Mouse (Mus musculus): ENCODE results near the gene Slc35e4. TPM values are rescaled to one million over a fixed set of nuclear protein-coding genes. Genes with fewer than 3 reads are reported as not detected.

Gene Slc35e4
- polyA plus RNA-seq, 1 experiment from 2014 or later: 4.5 TPM

Other genes with a start within 250 kb of the Slc35e4 start
- gene Osbp2, start 50.8 kb downstream of the Slc35e4 start, polyA plus RNA-seq (2014; fragmentation: Nextera tagmentation; extraction: Ambion mirVana): 2.4 and 2.5 TPM in 2 replicates
- gene 4921536K21Rik, start 19.6 kb downstream of the Slc35e4 start, polyA plus RNA-seq (2014; fragmentation: Nextera tagmentation; extraction: Ambion mirVana): 0.23 and 0.27 TPM in 2 replicates
- 20.2 and 21.2 TPM in 2 replicates for gene Dusp18, start 19.4 kb downstream of the Slc35e4 start, polyA plus RNA-seq (2014; fragmentation: Nextera tagmentation; extraction: Ambion mirVana)
- 31.4 and 31.7 TPM in 2 replicates for gene Tcn2, start 17.5 kb upstream of the Slc35e4 start, polyA plus RNA-seq (2014; fragmentation: Nextera tagmentation; extraction: Ambion mirVana)
- 75.2 and 75.8 TPM in 2 replicates for gene Pes1, start 49.3 kb upstream of the Slc35e4 start, polyA plus RNA-seq (2014; fragmentation: Nextera tagmentation; extraction: Ambion mirVana)
- 0.20 TPM in 1 of 2 replicates, not detected in the other for gene 4930556J24Rik, start 62.1 kb upstream of the Slc35e4 start, polyA plus RNA-seq (2014; fragmentation: Nextera tagmentation; extraction: Ambion mirVana)
- gene Gal3st1, start 69.0 kb upstream of the Slc35e4 start, polyA plus RNA-seq (2014; fragmentation: Nextera tagmentation; extraction: Ambion mirVana): 1.0 and 1.2 TPM in 2 replicates
- gene Sec14l4, start 116.8 kb upstream of the Slc35e4 start, polyA plus RNA-seq (2014; fragmentation: Nextera tagmentation; extraction: Ambion mirVana): not detected in 2 replicates
- not detected in 2 replicates for gene Sec14l3, start 150.2 kb upstream of the Slc35e4 start, polyA plus RNA-seq (2014; fragmentation: Nextera tagmentation; extraction: Ambion mirVana)
- gene Mtfp1, start 180.8 kb upstream of the Slc35e4 start, polyA plus RNA-seq (2014; fragmentation: Nextera tagmentation; extraction: Ambion mirVana): 5.9 and 6.7 TPM in 2 replicates
- 2.1 and 2.3 TPM in 2 replicates for gene Sec14l2, start 208.8 kb upstream of the Slc35e4 start, polyA plus RNA-seq (2014; fragmentation: Nextera tagmentation; extraction: Ambion mirVana)
- gene Rnf215, start 220.5 kb upstream of the Slc35e4 start, polyA plus RNA-seq (2014; fragmentation: Nextera tagmentation; extraction: Ambion mirVana): 29.4 and 29.7 TPM in 2 replicates
- 3.3 and 4.0 TPM in 2 replicates for gene Ccdc157, start 245.6 kb upstream of the Slc35e4 start, polyA plus RNA-seq (2014; fragmentation: Nextera tagmentation; extraction: Ambion mirVana)
- gene Sf3a1, start 245.7 kb upstream of the Slc35e4 start, polyA plus RNA-seq (2014; fragmentation: Nextera tagmentation; extraction: Ambion mirVana): 88.4 and 91.1 TPM in 2 replicates